Mouse (Mus musculus) stomach, embryonic 14.5 days (tissue): ENCODE results near the gene Trim31. TPM values are rescaled to one million over a fixed set of nuclear protein-coding genes. Genes with fewer than 3 reads are reported as not detected.
A peak's percentile ranks its signal among the peaks of the same experiment; 100 is the strongest.

Source experiments
- ATAC-seq: fragments of 200-750 bp; cut with Nextera tagmentation; 2 replicates; pipeline ENCODE4 v1.8.0; 2017; ENCODE audit warnings: low read depth, moderate TSS enrichment; ENCODE audit not compliant: insufficient number of reproducible peaks, insufficient read depth, low FRiP score
- H3K27ac ChIP-seq: fragments of 300-500 bp; sonication (generic); 2 replicates; pipeline ENCODE4 v1.5.1; 2014; ENCODE audit warnings: mild to moderate bottlenecking, low read length, moderate library complexity, mixed read lengths
- H3K27me3 ChIP-seq: fragments of 300-500 bp; sonication (generic); 2 replicates; pipeline ENCODE4 v1.6.1; 2014; ENCODE audit warnings: low read length, control low read depth, mixed read lengths; ENCODE audit not compliant: control insufficient read depth, insufficient read depth
- H3K36me3 ChIP-seq: fragments of 300-500 bp; sonication (generic); 2 replicates; pipeline ENCODE4 v1.6.1; 2014; ENCODE audit warnings: mild to moderate bottlenecking, control low read depth, low read length, moderate library complexity, mixed read lengths; ENCODE audit not compliant: control insufficient read depth, insufficient read depth
- H3K4me1 ChIP-seq: fragments of 300-500 bp; sonication (generic); 2 replicates; pipeline ENCODE4 v1.6.1; 2014; ENCODE audit warnings: low read length, control low read depth, mixed read lengths; ENCODE audit not compliant: control insufficient read depth, insufficient read depth
- H3K4me2 ChIP-seq: fragments of 300-500 bp; sonication (generic); replicated peaks from 2 replicates; pipeline ENCODE4 v1.6.1; 2014; ENCODE audit warnings: low read depth, low read length, control low read depth
- H3K4me3 ChIP-seq: fragments of 300-500 bp; sonication (generic); 2 replicates; pipeline ENCODE4 v1.5.1; 2014; ENCODE audit warnings: low read depth, low read length, control low read depth
- H3K9ac ChIP-seq: fragments of 300-500 bp; sonication (generic); replicated peaks from 2 replicates; pipeline ENCODE4 v1.6.1; 2014; ENCODE audit warnings: low read depth, mild to moderate bottlenecking, control low read depth, low read length, moderate library complexity, mixed read lengths
- H3K9me3 ChIP-seq: fragments of 300-500 bp; sonication (generic); 2 replicates; pipeline ENCODE4 v1.6.1; 2016; ENCODE audit warnings: low read depth, low read length, control low read depth; ENCODE audit not compliant: control insufficient read depth
- WGBS: fragments of 180-500 bp; shearing (Covaris S2); extraction: QIAGEN DNeasy Blood & Tissue Kit; methylation state at CpG from one replicate; pipeline ENCODE4 v1.1.7; 2014; 5-methylcytosine and 5-hydroxymethylcytosine counted together
- polyA plus RNA-seq: library from polyadenylated mRNA; unstranded; fragments of >200 nt; fragmentation: Nextera tagmentation; extraction: Ambion mirVana; gene quantifications from 2 replicates; pipeline ENCODE4 v1.2.1, GENCODE M21; 2014

The Trim31 gene
- polyA plus RNA-seq, 1 experiment from 2014 or later: 1.3 TPM

GRCm38 (mm10) chr17:36866719-36867527, 31.0 kb upstream of the Trim31 start, which contains the start of gene Trim15:
TSS of gene Trim15 (minus strand) at chr17:36867210.
- Histone ChIP-seq H3K36me3 (no peaks in the 10 kb centered on the region), H3K4me2 (peak within 1 kb of the TSS; percentile 27; the same call in 1 of the 2 replicates), H3K4me3 (peak within 1 kb of the TSS; percentile 9), H3K27me3 (peaks cover 6% of the 10 kb centered on the region), H3K27ac (no peak within 1 kb of the TSS), H3K9me3 (no peaks in the 10 kb centered on the region), H3K9ac (no peak within 1 kb of the TSS), H3K4me1 (no peaks in the 10 kb centered on the region)
- peak; percentile 56; the same call in 1 of the 2 replicates for ATAC-seq
- 9% methylated on average over 29 of the region's 29 CpGs for WGBS

- Histone ChIP-seq H3K9ac (no peak overlapping the region), H3K9me3 (no peaks in the 10 kb centered on the region), H3K4me2 (no peak overlapping the region), H3K4me3 (no peak overlapping the region), H3K4me1 (no peaks in the 10 kb centered on the region), H3K27ac (no peak overlapping the region), H3K36me3 (no peaks in the 10 kb centered on the region), H3K27me3 (peaks cover 6% of the 10 kb centered on the region)
- WGBS: 81% methylated on average over 2 of the region's 2 CpGs
- ATAC-seq: no peak
Measured at GRCm38 (mm10) chr17:36868836-36869235, 29.1 kb upstream of the Trim31 start.

DNA sequence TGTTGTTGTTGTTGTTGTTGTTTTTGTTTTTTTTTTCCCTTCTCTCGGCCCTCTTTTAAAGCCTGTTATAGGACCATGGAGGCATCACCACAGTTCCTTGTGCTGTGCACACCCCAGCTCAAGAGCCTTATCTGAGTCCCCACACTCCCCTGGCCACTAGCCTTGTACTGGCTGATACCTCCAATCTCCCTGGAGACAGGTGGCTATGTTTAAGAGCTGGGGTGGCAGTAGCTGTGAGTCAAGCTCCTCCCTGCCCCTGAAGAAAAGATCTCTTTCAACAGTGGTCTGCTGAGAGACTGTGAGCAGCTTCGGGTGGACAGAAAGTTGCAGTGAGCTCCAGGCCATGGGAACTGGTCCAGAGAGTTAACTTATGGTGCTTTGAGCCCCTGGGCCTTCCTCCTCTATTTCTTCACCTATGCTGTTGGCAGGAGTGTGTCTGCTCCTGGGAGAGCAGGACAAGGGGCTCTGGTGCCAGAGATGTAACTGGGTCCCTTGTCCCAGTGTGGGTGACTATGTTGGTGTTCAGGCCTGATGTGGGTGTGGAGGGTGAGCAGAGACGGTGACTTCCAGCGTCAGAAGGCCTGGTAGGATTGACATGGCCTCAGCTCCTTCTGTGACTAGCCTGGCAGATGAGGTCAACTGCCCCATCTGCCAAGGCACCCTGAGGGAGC, 28.5 kb upstream of the Trim31 start, which contains the start of gene Trim10:
TSS of gene Trim10 (plus strand) at position 291 of the 671 bp plus-strand sequence.
- ATAC-seq: peak; percentile 89; the same call in 1 of the 2 replicates
- Histone ChIP-seq H3K9me3 (no peaks in the 10 kb centered on the region), H3K36me3 (no peaks in the 10 kb centered on the region), H3K9ac (no peak within 1 kb of the TSS), H3K27ac (no peak within 1 kb of the TSS), H3K4me3 (no peak within 1 kb of the TSS), H3K4me1 (no peaks in the 10 kb centered on the region), H3K4me2 (no peak within 1 kb of the TSS), H3K27me3 (peaks cover 6% of the 10 kb centered on the region)
- 72% methylated on average over 4 of the region's 4 CpGs for WGBS

DNA sequence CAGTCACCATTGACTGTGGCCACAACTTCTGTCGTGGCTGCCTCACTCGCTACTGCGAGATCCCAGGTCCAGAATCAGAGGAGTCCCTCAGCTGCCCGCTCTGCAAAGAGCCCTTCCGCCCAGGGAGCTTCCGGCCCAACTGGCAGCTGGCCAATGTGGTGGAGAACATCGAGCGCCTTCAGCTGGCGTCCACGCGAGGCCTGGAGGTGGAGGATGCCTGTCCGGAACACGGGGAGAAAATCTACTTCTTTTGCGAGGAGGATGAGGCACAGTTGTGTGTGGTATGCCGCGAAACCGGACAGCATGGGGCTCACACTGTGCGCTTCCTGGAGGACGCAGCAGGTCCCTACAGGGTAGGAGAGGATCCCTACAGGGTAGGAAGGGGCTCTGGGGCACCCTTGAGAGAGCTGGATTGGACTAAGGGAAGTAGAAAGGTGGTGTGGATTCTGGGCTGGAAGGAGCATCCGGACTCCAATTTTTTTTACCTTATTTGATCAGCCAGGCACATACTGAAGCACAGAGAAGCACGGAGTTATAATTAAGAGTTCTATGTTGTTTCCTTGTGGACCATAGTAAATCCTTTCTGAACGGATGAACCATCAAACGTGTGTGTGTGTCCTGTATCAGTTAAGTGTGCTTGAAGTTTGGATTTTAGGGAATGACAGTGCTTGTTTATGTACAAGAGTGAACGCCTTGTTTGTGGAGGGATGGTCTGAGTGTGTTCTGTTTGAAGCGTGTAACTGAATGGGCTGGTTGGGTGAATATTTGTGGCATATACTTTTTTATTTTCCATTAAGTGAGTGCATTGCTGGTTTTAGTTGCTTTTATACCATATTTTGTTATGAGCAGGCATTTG, 27.7 kb upstream of the Trim31 start:
- Histone ChIP-seq H3K27ac (no peak overlapping the region), H3K9me3 (no peaks in the 10 kb centered on the region), H3K9ac (no peak overlapping the region), H3K4me1 (no peaks in the 10 kb centered on the region), H3K27me3 (peaks cover 6% of the 10 kb centered on the region), H3K4me3 (no peak overlapping the region), H3K36me3 (no peaks in the 10 kb centered on the region), H3K4me2 (no peak overlapping the region)
- no peak for ATAC-seq
- WGBS: 74% methylated on average over 25 of the region's 25 CpGs

DNA sequence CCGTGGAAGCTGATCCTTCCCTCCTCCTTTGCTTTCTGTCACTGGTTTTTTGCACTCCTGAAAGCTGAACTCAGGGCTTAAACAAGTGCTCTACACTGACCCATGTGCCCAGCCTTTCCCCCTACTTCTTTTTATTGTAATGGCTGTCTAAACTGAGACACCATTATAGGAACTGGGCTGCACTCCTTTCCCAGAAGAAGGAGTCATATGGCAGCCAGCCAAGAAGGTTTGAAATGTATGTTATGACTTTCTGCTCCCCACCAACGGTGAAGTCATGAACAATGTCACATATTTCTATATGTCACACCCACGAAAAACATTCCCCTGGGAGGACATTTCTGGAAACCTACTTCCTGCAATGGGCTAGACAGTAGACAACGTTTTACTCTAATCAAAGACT, 23.3 kb upstream of the Trim31 start:
- no peak overlapping the region for H3K9ac ChIP-seq
- ATAC-seq: no peak
- H3K27ac ChIP-seq: no peak overlapping the region
- no peak overlapping the region for H3K4me3 ChIP-seq
- H3K27me3 ChIP-seq: no peaks in the 10 kb centered on the region
- no peaks in the 10 kb centered on the region for H3K4me1 ChIP-seq
- H3K4me2 ChIP-seq: no peak overlapping the region
- H3K9me3 ChIP-seq: no peaks in the 10 kb centered on the region
- WGBS: 33% methylated on average over 4 of the region's 4 CpGs
- H3K36me3 ChIP-seq: no peaks in the 10 kb centered on the region

DNA sequence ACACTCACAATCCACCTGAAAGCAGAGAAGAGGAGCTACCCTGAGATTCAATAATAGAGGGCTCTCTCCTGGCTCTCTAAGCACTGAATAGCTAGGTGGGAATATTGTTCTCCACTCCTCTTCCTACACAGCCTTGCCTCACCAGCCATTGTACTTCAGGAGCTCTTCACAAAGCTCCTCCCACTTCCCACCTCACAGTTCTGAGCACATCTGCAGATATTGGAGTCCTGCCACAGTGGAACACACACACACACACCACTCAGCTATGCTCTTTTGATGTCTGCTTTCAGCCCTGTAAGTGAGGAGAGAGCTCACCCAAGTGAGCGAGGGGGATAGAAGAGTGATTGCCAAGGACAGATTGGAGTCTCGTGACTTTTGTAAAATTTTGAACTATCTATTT, 14.6 kb upstream of the Trim31 start:
- WGBS: 61% methylated on average over 2 of the region's 2 CpGs

DNA sequence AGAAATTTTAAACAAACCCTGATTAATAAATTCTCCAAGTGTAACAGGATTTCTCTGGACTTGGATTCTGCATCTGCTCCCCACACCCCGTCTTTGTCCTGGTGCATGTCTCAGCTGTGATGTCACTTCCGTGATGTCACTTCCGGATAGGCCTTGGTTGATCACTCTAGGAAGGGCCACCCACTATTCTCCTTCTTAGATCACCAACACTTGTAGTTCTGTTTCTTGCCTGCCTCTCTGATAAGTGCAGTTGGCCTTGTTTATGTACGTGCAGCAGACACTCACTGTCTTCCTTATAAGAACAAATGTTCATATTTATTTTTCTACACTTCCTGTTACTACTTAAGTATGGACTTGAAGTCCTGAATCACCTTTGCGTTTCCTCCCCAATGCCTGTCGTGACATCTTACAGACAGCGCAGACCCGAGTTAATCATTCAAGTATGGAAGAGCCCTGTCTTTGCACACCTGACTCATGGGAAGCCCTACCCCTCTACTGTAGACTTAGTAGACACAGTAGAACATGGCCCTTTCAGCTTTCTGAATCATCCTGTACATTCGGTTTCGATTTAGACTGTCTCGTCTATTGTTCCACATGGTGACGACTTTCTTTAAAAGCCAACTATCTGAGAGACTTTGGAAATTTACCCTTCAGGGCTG, 12.7 kb upstream of the Trim31 start:
- no peaks in the 10 kb centered on the region for H3K9me3 ChIP-seq
- ATAC-seq: no peak
- no peak overlapping the region for H3K4me2 ChIP-seq
- WGBS: 92% methylated on average over 12 of the region's 12 CpGs
- H3K4me3 ChIP-seq: no peak overlapping the region
- H3K9ac ChIP-seq: no peak overlapping the region
- no peak overlapping the region for H3K27ac ChIP-seq
- no peaks in the 10 kb centered on the region for H3K4me1 ChIP-seq
- no peaks in the 10 kb centered on the region for H3K27me3 ChIP-seq
- no peaks in the 10 kb centered on the region for H3K36me3 ChIP-seq

More for the DNA sequence above, 14.6 kb upstream of the Trim31 start:
- Histone ChIP-seq H3K9me3 (no peaks in the 10 kb centered on the region), H3K27me3 (no peaks in the 10 kb centered on the region), H3K27ac (no peak overlapping the region), H3K36me3 (no peaks in the 10 kb centered on the region), H3K4me1 (no peaks in the 10 kb centered on the region), H3K4me2 (no peak overlapping the region), H3K4me3 (no peak overlapping the region), H3K9ac (no peak overlapping the region)
- ATAC-seq: no peak
